Mouse (Mus musculus): ENCODE measurements around the gene Fcer1g. TPM values are rescaled to one million over a fixed set of nuclear protein-coding genes. Genes with fewer than 3 reads are reported as not detected.
A peak's percentile ranks its signal among the peaks of the same experiment; 100 is the strongest.

The Fcer1g gene
- total and polyA plus RNA-seq, 2 experiments from 2014 or later = 24.6 to 60.5 TPM

DNA sequence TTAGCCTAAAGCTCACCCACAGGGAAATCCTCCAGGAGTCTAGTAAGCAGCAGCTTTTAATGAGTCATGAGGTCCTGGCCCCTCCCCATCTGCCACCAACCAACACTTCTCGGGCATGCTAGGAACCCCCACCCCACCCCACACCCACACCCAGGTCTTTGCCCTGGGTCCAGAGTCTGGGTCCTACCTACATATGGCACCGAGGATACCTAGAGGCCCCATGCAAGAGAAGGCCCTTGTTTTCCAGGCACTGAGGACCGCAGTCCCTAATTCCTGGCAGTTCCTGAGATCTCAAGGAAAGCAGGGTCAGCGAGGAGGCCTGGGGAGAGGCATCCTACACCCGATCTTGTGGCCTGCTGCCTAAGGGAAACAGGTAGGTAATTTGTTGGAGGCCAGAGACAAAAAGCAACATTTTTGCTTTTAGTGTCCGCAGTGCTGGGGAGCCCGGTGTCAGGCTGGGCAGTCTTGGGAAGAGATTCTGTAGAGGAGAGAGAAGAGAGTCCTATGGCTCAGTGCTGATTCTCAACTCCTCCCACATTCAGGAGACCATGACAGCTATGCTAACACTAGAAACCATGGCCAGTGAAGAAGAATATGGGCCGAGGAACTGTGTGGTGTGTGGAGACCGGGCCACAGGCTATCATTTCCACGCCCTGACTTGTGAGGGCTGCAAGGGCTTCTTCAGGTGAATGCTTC lies 20.2 kb downstream of the Fcer1g start, which contains the start of gene Nr1i3:
Gene Nr1i3 (plus strand): TSS at position 170 of the 696 bp plus-strand sequence.
- H3K9ac ChIP-seq (replicated peaks; ENCODE audit: low read depth, low read length) = no peak within 1 kb of the TSS
- H3K4me2 ChIP-seq (ENCODE audit: low read depth, low read length) = no peak within 1 kb of the TSS
- H3K27ac ChIP-seq (ENCODE audit: low read depth) = no peak within 1 kb of the TSS
- no peak for TF ChIP-seq CTCF (IDR thresholded peaks at IDR 0.05; ENCODE audit: low read depth)
- no peak for TF ChIP-seq EP300 (IDR thresholded peaks at IDR 0.05; ENCODE audit: low read depth)
- ATAC-seq (ENCODE audit: insufficient read depth, low read depth) (no peak), DNase-seq (ENCODE audit: low spot score) (no peak)
- H3K36me3 ChIP-seq (replicated peaks; ENCODE audit: control insufficient read depth, insufficient read depth, low read length) = peaks cover 8% of the 10 kb centered on the region
- peaks cover 3% of the 10 kb centered on the region; the same call in 1 of the 2 replicates for H3K4me1 ChIP-seq (ENCODE audit: control insufficient read depth, insufficient read depth)
- H3K4me3 ChIP-seq (ENCODE audit: low read depth, low read length) = no peak within 1 kb of the TSS
- H3K9me3 ChIP-seq (replicated peaks; ENCODE audit: control insufficient read depth, low read length) = no peaks in the 10 kb centered on the region
- no peaks in the 10 kb centered on the region for H3K27me3 ChIP-seq (ENCODE audit: control insufficient read depth, insufficient read depth, low read length)
- WGBS = 77% methylated on average over 10 of the region's 10 CpGs

DNA sequence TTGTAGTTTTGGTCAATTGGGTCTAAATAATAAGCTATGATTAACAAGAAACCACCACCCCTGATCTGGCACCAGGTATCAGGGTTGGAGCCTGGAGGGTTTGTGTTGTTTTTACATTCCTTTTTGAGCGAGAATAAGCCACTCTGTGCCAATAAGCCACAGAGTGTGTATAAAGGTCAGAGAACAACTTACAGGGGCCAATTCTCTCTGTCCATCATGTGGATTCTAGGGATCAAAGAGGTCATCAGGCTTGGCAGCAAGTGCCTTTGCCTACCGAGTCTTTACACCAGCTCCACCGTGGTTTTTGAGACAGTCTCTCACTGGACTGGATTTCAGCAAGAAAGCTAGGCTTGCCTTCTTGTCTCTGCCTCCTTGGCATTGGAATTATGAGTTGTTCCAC lies 21.3 kb downstream of the Fcer1g start:
- Histone ChIP-seq H3K4me2 (ENCODE audit: low read depth, low read length) (no peak overlapping the region), H3K9ac (replicated peaks; ENCODE audit: low read depth, low read length) (no peak overlapping the region), H3K27me3 (ENCODE audit: control insufficient read depth, insufficient read depth, low read length) (no peaks in the 10 kb centered on the region), H3K4me1 (ENCODE audit: control insufficient read depth, insufficient read depth) (peaks cover 3% of the 10 kb centered on the region; the same call in 1 of the 2 replicates), H3K4me3 (ENCODE audit: low read depth, low read length) (no peak overlapping the region), H3K36me3 (replicated peaks; ENCODE audit: control insufficient read depth, insufficient read depth, low read length) (no peaks in the 10 kb centered on the region), H3K27ac (ENCODE audit: low read depth) (no peak overlapping the region), H3K9me3 (replicated peaks; ENCODE audit: control insufficient read depth, low read length) (no peaks in the 10 kb centered on the region)
- TF ChIP-seq EP300 (IDR thresholded peaks at IDR 0.05; ENCODE audit: low read depth) = no peak
- TF ChIP-seq CTCF (IDR thresholded peaks at IDR 0.05; ENCODE audit: low read depth) = no peak
- whole genome bisulfite sequencing = 56% methylated on average over 3 of the region's 3 CpGs
- ATAC-seq (ENCODE audit: insufficient read depth, low read depth) = no peak
- DNase-seq (ENCODE audit: low spot score) = no peak

DNA sequence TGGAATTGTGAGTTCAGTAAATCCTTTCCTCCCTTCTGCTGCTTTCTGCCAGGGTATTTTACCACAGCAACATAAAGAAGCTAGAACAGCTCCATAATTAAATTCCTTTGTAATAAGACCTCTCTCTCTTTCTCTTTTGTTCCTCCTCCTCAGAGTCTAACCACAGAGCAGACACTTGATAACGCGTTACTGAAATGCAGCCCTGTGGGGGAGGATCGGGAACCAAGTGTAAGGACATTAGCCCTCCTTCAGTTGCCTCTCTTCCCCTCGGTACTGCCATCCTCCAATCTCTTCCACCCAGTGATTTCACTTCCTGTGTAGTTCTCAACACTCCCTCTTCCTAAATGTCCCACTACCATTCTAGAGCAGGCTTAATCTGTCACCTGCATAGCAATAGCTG lies 24.8 kb downstream of the Fcer1g start:
- no peak overlapping the region for H3K27ac ChIP-seq (ENCODE audit: low read depth)
- no peaks in the 10 kb centered on the region for H3K9me3 ChIP-seq (replicated peaks; ENCODE audit: control insufficient read depth, low read length)
- H3K4me3 ChIP-seq (ENCODE audit: low read depth, low read length) = no peak overlapping the region
- H3K36me3 ChIP-seq (replicated peaks; ENCODE audit: control insufficient read depth, insufficient read depth, low read length) = no peaks in the 10 kb centered on the region
- no peak for TF ChIP-seq EP300 (IDR thresholded peaks at IDR 0.05; ENCODE audit: low read depth)
- no peak for TF ChIP-seq CTCF (IDR thresholded peaks at IDR 0.05; ENCODE audit: low read depth)
- ATAC-seq (ENCODE audit: insufficient read depth, low read depth) (no peak), DNase-seq (ENCODE audit: low spot score) (no peak)
- WGBS = 8% methylated on average over 4 of the region's 4 CpGs
- no peak overlapping the region for H3K9ac ChIP-seq (replicated peaks; ENCODE audit: low read depth, low read length)
- no peaks in the 10 kb centered on the region; the same call in 1 of the 2 replicates for H3K4me1 ChIP-seq (ENCODE audit: control insufficient read depth, insufficient read depth)
- H3K27me3 ChIP-seq (ENCODE audit: control insufficient read depth, insufficient read depth, low read length) = no peaks in the 10 kb centered on the region
- H3K4me2 ChIP-seq (ENCODE audit: low read depth, low read length) = no peak overlapping the region

DNA sequence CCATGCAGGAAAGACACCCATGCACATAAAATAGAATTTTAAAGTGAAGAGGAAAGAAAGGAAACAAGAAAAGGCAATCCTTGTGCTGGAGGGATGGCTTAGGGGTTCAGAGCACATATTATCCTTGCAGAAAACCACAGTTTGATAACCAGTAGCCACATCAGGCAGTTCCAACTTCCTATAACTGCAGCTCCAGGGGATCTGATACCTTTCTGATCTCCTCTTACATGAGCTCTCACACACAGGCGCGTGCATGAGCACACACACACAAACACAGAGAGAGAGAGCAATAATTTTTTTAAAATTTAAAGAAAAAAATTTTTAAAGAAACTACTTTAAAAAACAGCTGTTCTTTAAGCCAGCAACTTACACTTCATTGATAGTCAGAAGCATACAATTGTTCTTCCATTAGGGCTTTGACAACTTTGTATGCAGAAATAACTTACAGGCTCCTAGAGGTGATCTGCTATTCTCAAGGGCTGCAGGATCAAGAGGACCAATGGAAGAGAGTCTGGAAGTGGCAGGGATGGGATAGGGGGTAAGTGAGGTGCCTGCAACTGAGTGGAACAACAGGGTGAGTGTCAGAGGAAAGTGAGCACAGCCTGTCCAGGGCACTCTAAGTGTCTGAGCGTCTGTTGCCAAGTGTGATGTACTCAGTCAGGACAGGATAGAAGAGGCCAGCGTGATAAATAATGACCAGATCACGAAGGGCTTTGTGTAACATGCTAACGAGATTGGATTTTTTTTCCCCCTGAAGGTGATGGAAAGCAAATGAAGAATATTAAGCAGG lies 28.3 kb downstream of the Fcer1g start:
- no peak overlapping the region for H3K4me2 ChIP-seq (ENCODE audit: low read depth, low read length)
- 57% methylated on average over 6 of the region's 6 CpGs for WGBS
- no peaks in the 10 kb centered on the region for H3K27me3 ChIP-seq (ENCODE audit: control insufficient read depth, insufficient read depth, low read length)
- no peaks in the 10 kb centered on the region; the same call in 1 of the 2 replicates for H3K4me1 ChIP-seq (ENCODE audit: control insufficient read depth, insufficient read depth)
- no peaks in the 10 kb centered on the region for H3K36me3 ChIP-seq (replicated peaks; ENCODE audit: control insufficient read depth, insufficient read depth, low read length)
- H3K9me3 ChIP-seq (replicated peaks; ENCODE audit: control insufficient read depth, low read length) = no peaks in the 10 kb centered on the region
- ATAC-seq (ENCODE audit: insufficient read depth, low read depth) = 0 out of 2 replicates have a peak, but pooled peaks have one; percentile 36
- no peak for DNase-seq (ENCODE audit: low spot score)
- no peak for TF ChIP-seq EP300 (IDR thresholded peaks at IDR 0.05; ENCODE audit: low read depth)
- no peak for TF ChIP-seq CTCF (IDR thresholded peaks at IDR 0.05; ENCODE audit: low read depth)
- no peak overlapping the region for H3K9ac ChIP-seq (replicated peaks; ENCODE audit: low read depth, low read length)
- H3K27ac ChIP-seq (ENCODE audit: low read depth) = no peak overlapping the region
- H3K4me3 ChIP-seq (ENCODE audit: low read depth, low read length) = no peak overlapping the region

DNA sequence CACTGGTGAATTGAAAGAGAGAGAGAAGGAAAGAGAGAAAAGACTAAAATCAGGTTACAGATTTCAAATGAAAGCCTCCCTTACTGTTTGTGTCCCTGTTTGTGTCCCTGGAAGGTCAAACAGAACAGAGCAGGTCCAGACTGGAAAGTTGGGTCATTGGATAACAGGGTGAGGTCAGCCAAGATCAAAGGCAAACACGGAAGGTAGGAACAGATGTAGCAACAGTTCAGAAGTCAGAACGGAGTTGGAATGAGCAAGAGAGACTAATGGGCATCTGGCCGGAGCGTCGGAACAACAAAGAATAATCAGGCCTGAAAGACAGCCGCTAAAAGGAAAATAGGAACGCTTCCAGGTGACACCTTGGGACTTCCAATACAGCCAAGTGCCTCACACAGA lies 29.9 kb downstream of the Fcer1g start:
- DNase-seq (ENCODE audit: low spot score) = no peak
- H3K9me3 ChIP-seq (replicated peaks; ENCODE audit: control insufficient read depth, low read length) = no peaks in the 10 kb centered on the region
- no peaks in the 10 kb centered on the region for H3K36me3 ChIP-seq (replicated peaks; ENCODE audit: control insufficient read depth, insufficient read depth, low read length)
- ATAC-seq (ENCODE audit: insufficient read depth, low read depth) = no peak
- TF ChIP-seq CTCF (IDR thresholded peaks at IDR 0.05; ENCODE audit: low read depth) = no peak
- TF ChIP-seq EP300 (IDR thresholded peaks at IDR 0.05; ENCODE audit: low read depth) = no peak
- H3K4me2 ChIP-seq (ENCODE audit: low read depth, low read length) = no peak overlapping the region
- H3K27me3 ChIP-seq (ENCODE audit: control insufficient read depth, insufficient read depth, low read length) = no peaks in the 10 kb centered on the region
- no peak overlapping the region for H3K27ac ChIP-seq (ENCODE audit: low read depth)
- H3K4me3 ChIP-seq (ENCODE audit: low read depth, low read length) = no peak overlapping the region
- 56% methylated on average over 7 of the region's 7 CpGs for WGBS
- H3K9ac ChIP-seq (replicated peaks; ENCODE audit: low read depth, low read length) = no peak overlapping the region
- no peaks in the 10 kb centered on the region for H3K4me1 ChIP-seq (ENCODE audit: control insufficient read depth, insufficient read depth)
